Mouse (Mus musculus): Measurements from ENCODE around the gene Vmn2r15.

The Vmn2r15 gene

GRCm38 (mm10) chr5:109297544-109297943 is at the start of gene Vmn2r15:
TSS of gene Vmn2r15 (minus strand) at chr5:109297644.
- DNase-seq = no peak

DNA sequence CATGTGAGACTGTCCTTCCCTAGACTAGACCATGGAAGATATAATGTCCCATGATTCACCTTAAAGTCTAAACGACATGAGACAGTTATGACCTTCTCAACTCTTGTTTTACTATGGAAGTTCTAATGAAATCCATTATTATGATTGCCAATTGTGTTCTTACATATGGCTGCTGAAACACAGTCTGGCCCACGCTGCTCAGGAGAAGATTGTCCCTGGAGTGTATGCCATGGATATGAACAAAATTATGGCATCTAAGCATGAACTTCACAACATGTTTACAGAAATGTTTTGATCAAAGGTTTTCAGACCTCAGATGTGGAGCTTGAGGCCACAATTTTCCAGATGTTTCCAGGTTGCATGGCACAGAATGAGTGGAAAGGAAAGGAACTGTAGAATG is 32.4 kb upstream of the Vmn2r15 start, which contains the start of gene Vmn2r16:
Gene Vmn2r16 (plus strand): TSS at position 301 of the 400 bp plus-strand sequence.
- DNase-seq = no peak

- no peak for DNase-seq
Measured at GRCm38 (mm10) chr5:109294655-109295054, 2.8 kb downstream of the Vmn2r15 start.

Data from kidney, adult 9 months (tissue).